Mouse (Mus musculus) forebrain, embryonic 16.5 days (tissue): ENCODE data around the gene Abhd4. TPM values are rescaled to one million over a fixed set of nuclear protein-coding genes. Genes with fewer than 3 reads are reported as not detected.

ENCODE experiments used
- ATAC-seq: fragments of 200-750 bp; cut with Nextera tagmentation; 2 replicates; pipeline ENCODE4 v1.8.0; 2017; ENCODE audit warnings: mild to moderate bottlenecking, moderate library complexity
- H3K27ac ChIP-seq: fragments of 300-500 bp; sonication (generic); 2 replicates; pipeline ENCODE4 v1.5.1; 2014; ENCODE audit warnings: low read length, control low read depth
- H3K27me3 ChIP-seq: fragments of 300-500 bp; sonication (generic); replicated peaks from 2 replicates; pipeline ENCODE4 v1.6.1; 2014; ENCODE audit warnings: low read length; ENCODE audit not compliant: control insufficient read depth, insufficient read depth
- H3K36me3 ChIP-seq: fragments of 300-500 bp; sonication (generic); 2 replicates; pipeline ENCODE4 v1.6.1; 2014; ENCODE audit not compliant: control insufficient read depth, insufficient read depth
- H3K4me1 ChIP-seq: fragments of 300-500 bp; sonication (generic); replicated peaks from 2 replicates; pipeline ENCODE4 v1.6.1; 2014; ENCODE audit warnings: low read length; ENCODE audit not compliant: control insufficient read depth, insufficient read depth
- H3K4me2 ChIP-seq: fragments of 300-500 bp; sonication (generic); 2 replicates; pipeline ENCODE4 v1.6.1; 2014; ENCODE audit warnings: mild to moderate bottlenecking, low read length, control low read depth
- H3K4me3 ChIP-seq: fragments of 300-500 bp; sonication (generic); replicated peaks from 2 replicates; pipeline ENCODE4 v1.5.1; 2014; ENCODE audit warnings: mild to moderate bottlenecking, low read length, control low read depth
- H3K9ac ChIP-seq: fragments of 300-500 bp; sonication (generic); replicated peaks from 2 replicates; pipeline ENCODE4 v1.6.1; 2014; ENCODE audit warnings: low read depth, low read length, control low read depth
- H3K9me3 ChIP-seq: fragments of 300-500 bp; sonication (generic); 2 replicates; pipeline ENCODE4 v1.6.1; 2016; ENCODE audit warnings: low read length; ENCODE audit not compliant: control insufficient read depth
- WGBS: fragments of 180-500 bp; shearing (Covaris S2); extraction: QIAGEN DNeasy Blood & Tissue Kit; methylation state at CpG from one replicate; pipeline ENCODE4 v1.1.7; 2014; 5-methylcytosine and 5-hydroxymethylcytosine counted together
- polyA plus RNA-seq: library from polyadenylated mRNA; unstranded; fragments of >200 nt; fragmentation: Nextera tagmentation; extraction: Ambion mirVana; gene quantifications from 2 replicates; pipeline ENCODE4 v1.2.1, GENCODE M21; 2015

Gene Abhd4
- polyA plus RNA-seq = 50.2 and 55.1 TPM in 2 replicates

- no peaks in the 10 kb centered on the region for H3K9me3 ChIP-seq
- ATAC-seq = peak; percentile 100
- peak within 1 kb of the TSS; percentile 74 for H3K4me3 ChIP-seq
- peaks cover 32% of the 10 kb centered on the region for H3K4me1 ChIP-seq
- H3K27me3 ChIP-seq = no peaks in the 10 kb centered on the region
- peak within 1 kb of the TSS; percentile 76 for H3K4me2 ChIP-seq
- H3K9ac ChIP-seq = peak within 1 kb of the TSS; percentile 73
- under 1% methylated on average over 39 of the region's 39 CpGs for WGBS
- no peaks in the 10 kb centered on the region for H3K36me3 ChIP-seq
- H3K27ac ChIP-seq = peak within 1 kb of the TSS; percentile 76
Observed at GRCm38 (mm10) chr14:54253741-54254291, at the start of gene Abhd4, which contains the start of gene Dad1. Gene Abhd4, plus strand, starts transcription at chr14:54254188. Gene Dad1, minus strand, starts transcription at chr14:54254104.

GRCm38 (mm10) chr14:54204311-54204710, 49.7 kb upstream of the Abhd4 start:
- WGBS = 88% methylated on average over 8 of the region's 8 CpGs
- H3K4me2 ChIP-seq = no peak overlapping the region

GRCm38 (mm10) chr14:54204786-54205185, 49.2 kb upstream of the Abhd4 start:
- Histone ChIP-seq H3K27ac (no peak overlapping the region), H3K4me3 (no peak overlapping the region), H3K4me2 (no peak overlapping the region), H3K9ac (no peak overlapping the region), H3K9me3 (no peaks in the 10 kb centered on the region), H3K36me3 (no peaks in the 10 kb centered on the region), H3K4me1 (no peaks in the 10 kb centered on the region), H3K27me3 (no peaks in the 10 kb centered on the region)
- no peak for ATAC-seq
- 62% methylated on average over 4 of the region's 4 CpGs for WGBS

More at GRCm38 (mm10) chr14:54204311-54204710, 49.7 kb upstream of the Abhd4 start:
- Histone ChIP-seq H3K4me1 (no peaks in the 10 kb centered on the region), H3K36me3 (no peaks in the 10 kb centered on the region), H3K27me3 (no peaks in the 10 kb centered on the region), H3K9me3 (no peaks in the 10 kb centered on the region), H3K4me3 (no peak overlapping the region), H3K27ac (no peak overlapping the region), H3K9ac (no peak overlapping the region)
- no peak for ATAC-seq

GRCm38 (mm10) chr14:54205904-54206303, 48.1 kb upstream of the Abhd4 start:
- Histone ChIP-seq H3K27ac (no peak overlapping the region), H3K4me2 (no peak overlapping the region), H3K4me1 (no peaks in the 10 kb centered on the region), H3K4me3 (no peak overlapping the region), H3K36me3 (no peaks in the 10 kb centered on the region), H3K27me3 (no peaks in the 10 kb centered on the region), H3K9ac (no peak overlapping the region), H3K9me3 (no peaks in the 10 kb centered on the region)
- no peak for ATAC-seq
- WGBS = 73% methylated on average over 6 of the region's 6 CpGs

GRCm38 (mm10) chr14:54206309-54206708, 47.7 kb upstream of the Abhd4 start:
- Histone ChIP-seq H3K4me2 (no peak overlapping the region), H3K9me3 (no peaks in the 10 kb centered on the region), H3K36me3 (no peaks in the 10 kb centered on the region), H3K27ac (no peak overlapping the region), H3K4me1 (no peaks in the 10 kb centered on the region), H3K9ac (no peak overlapping the region), H3K27me3 (no peaks in the 10 kb centered on the region), H3K4me3 (no peak overlapping the region)
- 88% methylated on average over 5 of the region's 5 CpGs for WGBS
- no peak for ATAC-seq

- no peak overlapping the region for H3K4me2 ChIP-seq
- no peaks in the 10 kb centered on the region for H3K27me3 ChIP-seq
- WGBS = 83% methylated on average over 15 of the region's 15 CpGs
- H3K36me3 ChIP-seq = no peaks in the 10 kb centered on the region
- H3K4me1 ChIP-seq = no peaks in the 10 kb centered on the region
- H3K4me3 ChIP-seq = no peak overlapping the region
- H3K9ac ChIP-seq = no peak overlapping the region
- ATAC-seq = no peak
- H3K9me3 ChIP-seq = no peaks in the 10 kb centered on the region
- H3K27ac ChIP-seq = no peak overlapping the region
Observed at GRCm38 (mm10) chr14:54206750-54207550, 47.0 kb upstream of the Abhd4 start.

- ATAC-seq = no peak
- H3K4me3 ChIP-seq = no peak overlapping the region
- no peaks in the 10 kb centered on the region for H3K9me3 ChIP-seq
- H3K4me1 ChIP-seq = no peaks in the 10 kb centered on the region
- no peaks in the 10 kb centered on the region for H3K27me3 ChIP-seq
- H3K27ac ChIP-seq = no peak overlapping the region
- H3K4me2 ChIP-seq = no peak overlapping the region
- WGBS = 85% methylated on average over 5 of the region's 5 CpGs
- no peak overlapping the region for H3K9ac ChIP-seq
- no peaks in the 10 kb centered on the region for H3K36me3 ChIP-seq
Observed at GRCm38 (mm10) chr14:54207924-54208323, 46.1 kb upstream of the Abhd4 start.

- Histone ChIP-seq H3K4me1 (no peaks in the 10 kb centered on the region), H3K27me3 (no peaks in the 10 kb centered on the region), H3K9me3 (no peaks in the 10 kb centered on the region), H3K36me3 (no peaks in the 10 kb centered on the region), H3K27ac (no peak overlapping the region), H3K9ac (no peak overlapping the region), H3K4me2 (no peak overlapping the region), H3K4me3 (no peak overlapping the region)
- ATAC-seq = no peak
- WGBS = 75% methylated on average over 6 of the region's 6 CpGs
Observed at GRCm38 (mm10) chr14:54208741-54209140, 45.2 kb upstream of the Abhd4 start.

- no peaks in the 10 kb centered on the region for H3K9me3 ChIP-seq
- H3K4me3 ChIP-seq = no peak overlapping the region
- H3K27ac ChIP-seq = no peak overlapping the region
- H3K27me3 ChIP-seq = no peaks in the 10 kb centered on the region
- H3K4me2 ChIP-seq = no peak overlapping the region
- H3K9ac ChIP-seq = no peak overlapping the region
- ATAC-seq = no peak
- WGBS = 75% methylated on average over 5 of the region's 5 CpGs
- no peaks in the 10 kb centered on the region for H3K4me1 ChIP-seq
- H3K36me3 ChIP-seq = no peaks in the 10 kb centered on the region
Observed at GRCm38 (mm10) chr14:54209932-54210331, 44.1 kb upstream of the Abhd4 start.
